Mouse (Mus musculus) heart, postnatal 0 days (tissue): ENCODE results near the gene Atxn7l3b. TPM values are rescaled to one million over a fixed set of nuclear protein-coding genes. Genes with fewer than 3 reads are reported as not detected.

ENCODE experiments used
- ATAC-seq: fragments of 200-750 bp; cut with Nextera tagmentation; 2 replicates; pipeline ENCODE4 v1.8.0; 2017; ENCODE audit warnings: low read depth, moderate number of reproducible peaks, moderate library complexity; ENCODE audit not compliant: insufficient read depth
- DNase-seq: peaks from one replicate; pipeline ENCODE4 v3.0.0-alpha.2; 2016; ENCODE audit warnings: low spot score
- H3K27ac ChIP-seq: fragments of 300-500 bp; sonication (generic); 2 replicates; pipeline ENCODE4 v1.5.1; 2014; ENCODE audit warnings: low read depth, mild to moderate bottlenecking
- H3K27me3 ChIP-seq: fragments of 300-500 bp; sonication (generic); 2 replicates; pipeline ENCODE4 v1.6.1; 2014; ENCODE audit warnings: low read length, mixed read lengths; ENCODE audit not compliant: control insufficient read depth, insufficient read depth
- H3K36me3 ChIP-seq: fragments of 300-500 bp; sonication (generic); replicated peaks from 2 replicates; pipeline ENCODE4 v1.6.1; 2014; ENCODE audit warnings: low read length, mixed read lengths; ENCODE audit not compliant: control insufficient read depth, insufficient read depth
- H3K4me1 ChIP-seq: fragments of 300-500 bp; sonication (generic); 2 replicates; pipeline ENCODE4 v1.6.1; 2014; ENCODE audit warnings: antibody characterized with exemption; ENCODE audit not compliant: control insufficient read depth, insufficient read depth
- H3K4me2 ChIP-seq: fragments of 300-500 bp; sonication (generic); 2 replicates; pipeline ENCODE4 v1.6.1; 2014; ENCODE audit warnings: low read depth, mild to moderate bottlenecking, low read length, moderate library complexity
- H3K4me3 ChIP-seq: fragments of 300-500 bp; sonication (generic); 2 replicates; pipeline ENCODE4 v1.5.1; 2014; ENCODE audit warnings: low read depth, low read length
- H3K9ac ChIP-seq: fragments of 300-500 bp; sonication (generic); replicated peaks from 2 replicates; pipeline ENCODE4 v1.6.1; 2014; ENCODE audit warnings: low read depth, low read length, mixed read lengths
- H3K9me3 ChIP-seq: fragments of 300-500 bp; sonication (generic); replicated peaks from 2 replicates; pipeline ENCODE4 v1.6.1; 2016; ENCODE audit warnings: low read length; ENCODE audit not compliant: control insufficient read depth
- CTCF ChIP-seq: IDR thresholded peaks from 2 replicates; pipeline ENCODE4 v1.5.1; 2016; ENCODE audit warnings: antibody characterized with exemption, control low read depth, low read depth
- EP300 ChIP-seq: IDR thresholded peaks from 2 replicates; pipeline ENCODE4 v1.6.1; 2016; ENCODE audit warnings: antibody characterized with exemption, low read depth
- WGBS: fragments of 180-500 bp; shearing (Covaris S2); extraction: QIAGEN DNeasy Blood & Tissue Kit; methylation state at CpG from one replicate; pipeline ENCODE4 v1.1.7; 2014; 5-methylcytosine and 5-hydroxymethylcytosine counted together
- polyA plus RNA-seq: library from polyadenylated mRNA; unstranded; fragments of >200 nt; fragmentation: Nextera tagmentation; extraction: Ambion mirVana; gene quantifications from 2 replicates; pipeline ENCODE4 v1.2.1, GENCODE M21; 2015
- total RNA-seq: library from RNA; depleted of rRNA; stranded (reverse); fragments of >200 nt; gene quantifications from 2 replicates; pipeline ENCODE4 v1.2.3, GENCODE M21; 2014; ENCODE audit warnings: low replicate concordance

Atxn7l3b gene
- total and polyA plus RNA-seq, 2 experiments from 2014 or later = 41.1 to 99.3 TPM

DNA sequence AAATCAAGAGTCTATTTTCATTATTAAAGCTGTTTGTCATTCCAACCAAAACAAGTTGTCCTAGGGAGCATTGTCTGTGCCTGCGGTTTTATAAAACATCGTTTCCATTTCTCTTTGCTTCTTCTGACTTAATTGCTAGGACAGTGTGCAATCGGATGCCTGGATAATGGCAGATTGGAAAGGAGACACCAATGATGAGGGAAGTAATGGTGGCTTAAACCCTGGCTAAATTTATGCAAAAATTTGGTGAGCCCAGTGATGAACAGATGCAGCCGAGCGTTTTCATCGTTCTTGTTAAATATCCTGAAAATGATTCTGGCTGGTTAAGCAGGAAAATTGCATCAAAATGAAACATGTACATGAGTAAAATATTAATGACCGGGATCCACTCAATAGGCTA is 28.6 kb downstream of the Atxn7l3b start:
- Histone ChIP-seq H3K27me3 (no peaks in the 10 kb centered on the region), H3K9ac (no peak overlapping the region), H3K27ac (no peak overlapping the region), H3K4me3 (no peak overlapping the region), H3K36me3 (no peaks in the 10 kb centered on the region), H3K9me3 (no peaks in the 10 kb centered on the region), H3K4me1 (no peaks in the 10 kb centered on the region), H3K4me2 (no peak overlapping the region)
- WGBS = 86% methylated on average over 7 of the region's 7 CpGs
- ATAC-seq = no peak
- TF ChIP-seq CTCF = no peak
- TF ChIP-seq EP300 = no peak
- DNase-seq = no peak

DNA sequence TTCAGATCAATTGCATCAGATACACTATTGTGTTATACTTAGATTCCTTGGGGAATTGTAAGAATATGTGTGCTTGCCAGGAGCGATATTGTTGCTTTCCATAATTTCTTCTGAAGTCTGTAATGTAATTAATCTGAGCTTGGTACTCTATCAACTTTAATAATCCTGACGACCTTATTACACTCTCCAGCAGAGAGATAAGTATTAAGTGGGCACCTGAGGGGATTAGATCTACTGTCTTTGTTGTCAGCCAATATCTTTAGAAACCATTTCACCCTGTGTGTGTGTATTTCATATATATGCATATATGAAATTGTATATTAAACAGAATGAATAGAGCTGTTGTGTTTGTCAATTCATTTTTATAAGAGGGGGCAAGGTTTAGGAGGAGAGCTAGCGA is 29.0 kb downstream of the Atxn7l3b start:
- TF ChIP-seq CTCF (no peak), EP300 (no peak)
- no peak overlapping the region for H3K9ac ChIP-seq
- 67% methylated on average over 3 of the region's 3 CpGs for WGBS
- ATAC-seq (no peak), DNase-seq (no peak)
- no peak overlapping the region for H3K27ac ChIP-seq
- H3K4me3 ChIP-seq = no peak overlapping the region
- no peaks in the 10 kb centered on the region for H3K36me3 ChIP-seq
- H3K27me3 ChIP-seq = no peaks in the 10 kb centered on the region
- H3K9me3 ChIP-seq = no peaks in the 10 kb centered on the region
- H3K4me1 ChIP-seq = no peaks in the 10 kb centered on the region
- H3K4me2 ChIP-seq = no peak overlapping the region

- TF ChIP-seq CTCF = no peak
- no peak for TF ChIP-seq EP300
- H3K4me1 ChIP-seq = no peaks in the 10 kb centered on the region
- no peaks in the 10 kb centered on the region for H3K36me3 ChIP-seq
- 67% methylated on average over 4 of the region's 4 CpGs for whole genome bisulfite sequencing
- no peak overlapping the region for H3K4me3 ChIP-seq
- DNase-seq (no peak), ATAC-seq (no peak)
- no peak overlapping the region for H3K4me2 ChIP-seq
- no peak overlapping the region for H3K27ac ChIP-seq
- H3K9me3 ChIP-seq = no peaks in the 10 kb centered on the region
- H3K27me3 ChIP-seq = no peaks in the 10 kb centered on the region
- no peak overlapping the region for H3K9ac ChIP-seq
These were observed 32.2 kb downstream of the Atxn7l3b start for GRCm38 (mm10) chr10:112896636-112897035.

DNA sequence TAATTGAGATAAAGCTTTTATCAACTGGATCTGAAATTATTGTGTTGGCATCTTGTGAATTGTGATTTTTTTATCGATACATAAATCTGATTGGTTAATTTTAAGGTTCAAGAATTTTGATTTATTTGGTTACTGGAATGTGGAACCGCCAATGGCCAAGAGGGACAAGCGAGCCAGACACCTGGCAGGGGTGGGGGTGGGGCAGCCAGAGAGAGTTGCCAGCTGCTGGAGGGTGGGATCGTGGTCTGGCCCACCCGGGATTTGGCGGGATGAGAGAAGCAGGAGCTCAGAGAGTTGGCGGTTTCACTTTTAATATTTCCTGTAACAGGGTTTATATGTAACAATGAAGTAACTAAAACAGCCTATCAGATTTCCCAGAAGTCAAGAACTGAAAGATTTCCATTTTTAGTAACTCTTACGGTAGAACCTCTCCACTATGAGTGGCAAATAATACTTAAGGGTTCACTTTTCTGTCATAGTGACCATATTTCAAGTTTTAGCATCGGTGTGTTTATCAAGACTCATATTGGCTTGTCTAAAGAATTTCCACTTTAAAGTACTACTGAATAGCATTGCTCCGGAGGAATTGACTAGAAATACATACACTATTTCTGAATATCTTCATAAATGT is 35.1 kb downstream of the Atxn7l3b start:
- Histone ChIP-seq H3K27ac (no peak overlapping the region), H3K9ac (no peak overlapping the region), H3K27me3 (no peaks in the 10 kb centered on the region), H3K4me1 (no peaks in the 10 kb centered on the region), H3K4me2 (no peak overlapping the region), H3K36me3 (no peaks in the 10 kb centered on the region), H3K9me3 (no peaks in the 10 kb centered on the region), H3K4me3 (no peak overlapping the region)
- WGBS = 74% methylated on average over 10 of the region's 10 CpGs
- TF ChIP-seq CTCF (no peak), EP300 (no peak)
- ATAC-seq (no peak), DNase-seq (no peak)

GRCm38 (mm10) chr10:112884064-112884463 is 44.7 kb downstream of the Atxn7l3b start:
- no peaks in the 10 kb centered on the region for H3K9me3 ChIP-seq
- no peak for ATAC-seq
- no peak overlapping the region for H3K27ac ChIP-seq

DNA sequence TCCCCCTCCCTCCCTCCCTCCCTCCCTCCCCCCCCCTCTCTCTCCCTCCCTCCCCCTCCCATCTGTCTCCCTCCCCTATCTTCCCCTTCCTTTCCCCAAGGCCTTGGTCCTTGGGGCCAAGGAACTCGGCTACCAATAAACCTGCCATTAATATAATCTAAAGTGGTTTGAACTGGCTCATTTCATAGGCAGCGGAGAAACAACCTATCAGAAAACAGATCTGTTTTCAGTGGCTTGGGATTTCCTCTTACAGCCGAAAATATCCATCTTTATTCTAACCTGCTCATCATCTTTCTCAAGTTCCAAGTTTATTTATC is 45.2 kb downstream of the Atxn7l3b start:
- ATAC-seq = no peak
- WGBS = 55% methylated on average over 3 of the region's 3 CpGs

More at GRCm38 (mm10) chr10:112884064-112884463, 44.7 kb downstream of the Atxn7l3b start:
- Histone ChIP-seq H3K4me3 (no peak overlapping the region), H3K4me2 (no peak overlapping the region), H3K36me3 (no peaks in the 10 kb centered on the region), H3K27me3 (no peaks in the 10 kb centered on the region), H3K4me1 (no peaks in the 10 kb centered on the region), H3K9ac (no peak overlapping the region)
- 82% methylated on average over 9 of the region's 9 CpGs for WGBS
- TF ChIP-seq CTCF = no peak
- no peak for TF ChIP-seq EP300
- no peak for DNase-seq

More for the DNA sequence above, 45.2 kb downstream of the Atxn7l3b start:
- no peaks in the 10 kb centered on the region for H3K4me1 ChIP-seq
- H3K27ac ChIP-seq = no peak overlapping the region
- no peak for DNase-seq
- H3K27me3 ChIP-seq = no peaks in the 10 kb centered on the region
- no peaks in the 10 kb centered on the region for H3K36me3 ChIP-seq
- H3K9me3 ChIP-seq = no peaks in the 10 kb centered on the region
- H3K4me3 ChIP-seq = no peak overlapping the region
- no peak overlapping the region for H3K4me2 ChIP-seq
- no peak for TF ChIP-seq CTCF
- no peak for TF ChIP-seq EP300
- no peak overlapping the region for H3K9ac ChIP-seq
